Mouse (Mus musculus) liver, postnatal 0 days (tissue): ENCODE results near the gene Slc6a18. TPM values are rescaled to one million over a fixed set of nuclear protein-coding genes. Genes with fewer than 3 reads are reported as not detected.

Experiments used
- ATAC-seq: fragments of 200-750 bp; cut with Nextera tagmentation; 2 replicates; pipeline ENCODE4 v1.8.0; 2017; ENCODE audit warnings: mild to moderate bottlenecking, moderate library complexity
- DNase-seq: peaks from one replicate; pipeline ENCODE4 v3.0.0-alpha.2; 2016
- H3K27ac ChIP-seq: fragments of 300-500 bp; sonication (generic); 2 replicates; pipeline ENCODE4 v1.5.1; 2014; ENCODE audit warnings: antibody characterized with exemption, moderate library complexity, mild to moderate bottlenecking, low read depth
- H3K27me3 ChIP-seq: fragments of 300-500 bp; sonication (generic); 2 replicates; pipeline ENCODE4 v1.6.1; 2014; ENCODE audit warnings: low read length, control low read depth, mixed read lengths; ENCODE audit not compliant: insufficient read depth
- H3K36me3 ChIP-seq: fragments of 300-500 bp; sonication (generic); replicated peaks from 2 replicates; pipeline ENCODE4 v1.6.1; 2014; ENCODE audit warnings: mild to moderate bottlenecking, control low read depth, low read length, moderate library complexity, mixed read lengths; ENCODE audit not compliant: insufficient read depth
- H3K4me1 ChIP-seq: fragments of 300-500 bp; sonication (generic); 2 replicates; pipeline ENCODE4 v1.6.1; 2014; ENCODE audit warnings: antibody characterized with exemption, mild to moderate bottlenecking, control low read depth; ENCODE audit not compliant: insufficient read depth
- H3K4me2 ChIP-seq: fragments of 300-500 bp; sonication (generic); 2 replicates; pipeline ENCODE4 v1.6.1; 2014; ENCODE audit warnings: low read depth, mild to moderate bottlenecking, low read length, moderate library complexity, mixed read lengths
- H3K4me3 ChIP-seq: fragments of 300-500 bp; sonication (generic); 2 replicates; pipeline ENCODE4 v1.5.1; 2014; ENCODE audit warnings: low read depth, low read length
- H3K9ac ChIP-seq: fragments of 300-500 bp; sonication (generic); replicated peaks from 2 replicates; pipeline ENCODE4 v1.6.1; 2014; ENCODE audit warnings: mild to moderate bottlenecking, moderate library complexity
- H3K9me3 ChIP-seq: fragments of 300-500 bp; sonication (generic); 2 replicates; pipeline ENCODE4 v1.6.1; 2016; ENCODE audit warnings: mild to moderate bottlenecking, control low read depth, low read length, mixed read lengths
- CTCF ChIP-seq: sonication (generic); IDR thresholded peaks from 2 replicates; pipeline ENCODE4 v1.5.1; 2016; ENCODE audit warnings: antibody characterized with exemption, low read depth
- EP300 ChIP-seq: IDR thresholded peaks from 2 replicates; pipeline ENCODE4 v1.6.1; 2016; ENCODE audit warnings: antibody characterized with exemption, low read depth, mild to moderate bottlenecking
- WGBS: fragments of 180-500 bp; shearing (Covaris S2); extraction: QIAGEN DNeasy Blood & Tissue Kit; methylation state at CpG from one replicate; pipeline ENCODE4 v1.1.7; 2014; ENCODE audit not compliant: insufficient replicate concordance; 5-methylcytosine and 5-hydroxymethylcytosine counted together
- polyA plus RNA-seq: library from polyadenylated mRNA; unstranded; fragments of >200 nt; fragmentation: Nextera tagmentation; extraction: Ambion mirVana; gene quantifications from 2 replicates; pipeline ENCODE4 v1.2.1, GENCODE M21; 2015

Gene Slc6a18
- polyA plus RNA-seq, 1 experiment from 2014 or later: not detected

GRCm38 (mm10) chr13:73653266-73653665 is 24.6 kb downstream of the Slc6a18 start:
- Histone ChIP-seq H3K9ac (no peak overlapping the region), H3K4me3 (no peak overlapping the region), H3K36me3 (no peaks in the 10 kb centered on the region), H3K4me1 (no peaks in the 10 kb centered on the region), H3K4me2 (no peak overlapping the region), H3K9me3 (no peaks in the 10 kb centered on the region), H3K27ac (no peak overlapping the region), H3K27me3 (no peaks in the 10 kb centered on the region)
- WGBS: 65% methylated on average over 3 of the region's 3 CpGs
- ATAC-seq: peak; percentile 63
- no peak for DNase-seq
- TF ChIP-seq CTCF (no peak), EP300 (no peak)

GRCm38 (mm10) chr13:73646397-73647087 is 31.3 kb downstream of the Slc6a18 start:
- Histone ChIP-seq H3K4me1 (no peaks in the 10 kb centered on the region), H3K27ac (no peak overlapping the region), H3K4me2 (no peak overlapping the region), H3K9ac (no peak overlapping the region), H3K27me3 (no peaks in the 10 kb centered on the region), H3K9me3 (no peaks in the 10 kb centered on the region), H3K4me3 (no peak overlapping the region), H3K36me3 (no peaks in the 10 kb centered on the region)
- WGBS: 35% methylated on average over 6 of the region's 6 CpGs
- TF ChIP-seq CTCF: peak; percentile 91
- TF ChIP-seq EP300: no peak
- DNase-seq (peak; percentile 71), ATAC-seq (peak; percentile 81)

- Histone ChIP-seq H3K4me1 (no peaks in the 10 kb centered on the region), H3K27me3 (no peaks in the 10 kb centered on the region), H3K4me3 (no peak overlapping the region), H3K27ac (no peak overlapping the region), H3K9me3 (no peaks in the 10 kb centered on the region), H3K36me3 (no peaks in the 10 kb centered on the region), H3K4me2 (no peak overlapping the region), H3K9ac (no peak overlapping the region)
- 67% methylated on average over 4 of the region's 4 CpGs for WGBS
- ATAC-seq: no peak
- TF ChIP-seq CTCF (no peak), EP300 (no peak)
- DNase-seq: no peak
These were observed 36.5 kb downstream of the Slc6a18 start for GRCm38 (mm10) chr13:73641296-73641695.

- Histone ChIP-seq H3K27ac (no peak overlapping the region), H3K4me1 (no peaks in the 10 kb centered on the region), H3K9me3 (no peaks in the 10 kb centered on the region), H3K36me3 (no peaks in the 10 kb centered on the region), H3K27me3 (no peaks in the 10 kb centered on the region), H3K9ac (no peak overlapping the region), H3K4me3 (no peak overlapping the region), H3K4me2 (no peak overlapping the region)
- WGBS: 69% methylated on average over 5 of the region's 6 CpGs
- TF ChIP-seq EP300 (no peak), CTCF (no peak)
- DNase-seq: no peak
- no peak for ATAC-seq
These were observed 40.0 kb downstream of the Slc6a18 start for GRCm38 (mm10) chr13:73637826-73638225.

- H3K4me1 ChIP-seq: peaks cover 7% of the 10 kb centered on the region
- no peaks in the 10 kb centered on the region for H3K9me3 ChIP-seq
- WGBS: 84% methylated on average over 3 of the region's 3 CpGs
- H3K4me3 ChIP-seq: no peak overlapping the region
- no peaks in the 10 kb centered on the region for H3K27me3 ChIP-seq
- no peak overlapping the region for H3K9ac ChIP-seq
- no peaks in the 10 kb centered on the region for H3K36me3 ChIP-seq
- H3K4me2 ChIP-seq: no peak overlapping the region
- no peak for ATAC-seq
- no peak for DNase-seq
- TF ChIP-seq EP300 (no peak), CTCF (no peak)
- no peak overlapping the region for H3K27ac ChIP-seq
These were observed 46.0 kb downstream of the Slc6a18 start for GRCm38 (mm10) chr13:73631837-73632236.

- ATAC-seq (no peak), DNase-seq (no peak)
- Histone ChIP-seq H3K4me2 (no peak overlapping the region), H3K27ac (no peak overlapping the region), H3K36me3 (no peaks in the 10 kb centered on the region), H3K27me3 (no peaks in the 10 kb centered on the region), H3K4me1 (peaks cover 9% of the 10 kb centered on the region), H3K4me3 (no peak overlapping the region), H3K9me3 (no peaks in the 10 kb centered on the region), H3K9ac (no peak overlapping the region)
- WGBS: 59% methylated on average over 11 of the region's 11 CpGs
- TF ChIP-seq CTCF (no peak), EP300 (no peak)
These were observed 49.2 kb downstream of the Slc6a18 start for GRCm38 (mm10) chr13:73628586-73629113.
